ENCODE assay signal across 8 mouse cellular contexts in the genomic region with DNA sequence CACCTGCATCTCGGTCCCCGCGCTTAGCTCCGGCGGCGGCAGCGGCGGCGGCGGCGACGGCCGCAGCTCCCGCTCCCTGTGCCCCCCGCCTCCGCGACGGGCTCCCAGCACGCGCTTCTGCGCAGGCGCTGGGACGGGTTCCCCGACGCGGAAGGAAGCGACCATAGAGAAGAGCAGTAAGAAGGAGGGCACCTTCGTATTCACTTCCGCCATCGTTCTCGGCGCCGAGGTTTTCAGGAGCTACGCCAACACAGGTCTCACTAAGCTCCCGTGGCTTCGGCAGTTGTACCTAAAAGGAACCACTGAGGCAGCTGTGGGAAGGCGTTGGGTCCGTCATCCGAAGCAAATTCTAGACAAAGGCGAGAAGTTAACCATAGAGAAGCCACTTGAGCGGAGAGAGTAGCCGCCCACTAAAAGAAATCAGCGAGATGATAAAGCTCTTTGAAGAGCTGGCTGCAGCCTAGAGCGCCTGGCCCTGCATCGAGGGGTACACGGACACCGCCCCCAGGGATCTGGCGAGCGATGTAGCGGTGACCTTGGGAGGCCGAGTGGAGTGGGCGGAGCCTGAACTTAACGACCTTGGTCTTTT. TPM values are rescaled to one million over a fixed set of nuclear protein-coding genes. Genes with fewer than 3 reads are reported as not detected.
DNase-seq lines count a peak whose midpoint lies in the region; ATAC-seq and TF ChIP-seq lines count a peak whose summit lies in the region.

A gene (minus strand): TSS at position 432 of the 589 bp plus-strand sequence.

- 0 out of 4 replicates have a peak, but pooled peaks cover 0 to 2% of the 10 kb centered on the region in 2 experiments for H3K4me1 ChIP-seq in ES-E14 (ENCODE audit: control insufficient read depth in 2 of 2, insufficient read depth in 2 of 2, low read length in 2 of 2, poor library complexity in 1 of 2)
- peaks cover 7% of the 10 kb centered on the region; the same call in 1 of the 2 replicates for H3K4me1 ChIP-seq in forebrain, embryonic 14.5 days (ENCODE audit: control insufficient read depth, insufficient read depth, low read length)
- peaks cover 6% of the 10 kb centered on the region for H3K4me1 ChIP-seq in lung, adult 2 months (ENCODE audit: control insufficient read depth, insufficient read depth, low read length)

- peak within 1 kb of the TSS; percentile 83 for H3K9ac ChIP-seq in ES-E14 (ENCODE audit: insufficient read depth, low read depth, low read length, poor library complexity, severe bottlenecking)
- peak within 1 kb of the TSS; percentile 99 for H3K9ac ChIP-seq in forebrain, embryonic 14.5 days (ENCODE audit: low read length)

- peak; percentile 85 for DNase-seq in ES-E14 (ENCODE audit: low read depth, low spot score)
- peak; percentile 88 for DNase-seq in cerebellum, adult 11 months
- peak; percentile 97 for DNase-seq in forebrain, embryonic 14.5 days (ENCODE audit: low spot score)
- peak; percentile 91 for DNase-seq in heart, postnatal 14 days
- DNase-seq in layer of hippocampus, adult 18-20 months (ENCODE audit: low spot score in 2 of 2): peak; percentile 88 to 90
- DNase-seq in lung, adult 2 months: peak; percentile 84
- peak; percentile 84 to 89 for DNase-seq in thymus, adult 18-20 months

- H3K4me3 ChIP-seq in ES-E14 (ENCODE audit: insufficient read depth in 1 of 2, low read depth in 1 of 2, low read length in 2 of 2, poor library complexity in 1 of 2, severe bottlenecking in 1 of 2): peak within 1 kb of the TSS; percentile 70 to 99
- peak within 1 kb of the TSS; percentile 93 for H3K4me3 ChIP-seq in forebrain, embryonic 14.5 days (ENCODE audit: low read depth, low read length)
- peak within 1 kb of the TSS; percentile 85 for H3K4me3 ChIP-seq in lung, adult 2 months (replicated peaks; ENCODE audit: extremely low read depth, low read depth, low read length)

- no peaks in the 10 kb centered on the region for H3K27me3 ChIP-seq in forebrain, embryonic 14.5 days (replicated peaks; ENCODE audit: control insufficient read depth, insufficient read depth, low read length)

- in situ Hi-C loops in ES-E14 (cut with MboI; ENCODE audit: low sequenced_read_pairs in 2 of 2, unreplicated experiment in 2 of 2): no loop called here

- peak; percentile 94 for ATAC-seq in forebrain, embryonic 14.5 days
- ATAC-seq in neutrophil, adult 5-6 weeks (ENCODE audit: extremely low read depth, insufficient number of reproducible peaks, low FRiP score, poor library complexity, severe bottlenecking): peak; percentile 67

- H3K27ac ChIP-seq in ES-E14 (ENCODE audit: insufficient read depth, low read depth, low read length, poor library complexity, severe bottlenecking): peak within 1 kb of the TSS; percentile 67; the same call in 1 of the 2 replicates
- H3K27ac ChIP-seq in forebrain, embryonic 14.5 days (ENCODE audit: low read depth, low read length): peak within 1 kb of the TSS; percentile 94

- under 1% methylated on average over 41 of the region's 53 CpGs for WGBS in forebrain, embryonic 14.5 days
- WGBS in lung, adult 2 months: under 1% methylated on average over 53 of the region's 53 CpGs

- H3K4me2 ChIP-seq in forebrain, embryonic 14.5 days (ENCODE audit: low read length): peak within 1 kb of the TSS; percentile 90

- H3K9me3 ChIP-seq in ES-E14 (ENCODE audit: control insufficient read depth, insufficient read depth, low read depth, low read length): no peaks in the 10 kb centered on the region
- H3K9me3 ChIP-seq in forebrain, embryonic 14.5 days (replicated peaks; ENCODE audit: control insufficient read depth, low read length): no peaks in the 10 kb centered on the region

- TF ChIP-seq POLR2A in lung, adult 2 months (IDR thresholded peaks at IDR 0.05; ENCODE audit: borderline replicate concordance, extremely low read depth, low read depth, low read length): peak; percentile 86

- peak; percentile 35; the same call in 1 of the 2 replicates for TF ChIP-seq CTCF in lung, adult 2 months (IDR thresholded peaks at IDR 0.05; ENCODE audit: insufficient read depth, low read length)

- H3K36me3 ChIP-seq in ES-E14 (ENCODE audit: control insufficient read depth, insufficient read depth, low read length, poor library complexity, severe bottlenecking): peaks cover 22% of the 10 kb centered on the region; the same call in 1 of the 2 replicates
- peaks cover 28% of the 10 kb centered on the region for H3K36me3 ChIP-seq in forebrain, embryonic 14.5 days (ENCODE audit: control insufficient read depth, insufficient read depth, low read length)

- intact Hi-C loops in heart, postnatal 14 days (cut with DNase I): loop anchor here (5.0 kb wide), 1 partner anchor 38 kb away; no protein-coding TSS in a partner anchor

TF ChIP-seq in ES-E14, 5 proteins besides CTCF, POLR2A, EP300 and RAD21:
- TF ChIP-seq ZNF384 (IDR thresholded peaks at IDR 0.05; ENCODE audit: low read depth, low read length): no peak
- no peak for TF ChIP-seq ZC3H11A (IDR thresholded peaks at IDR 0.05; ENCODE audit: borderline replicate concordance, low read depth, low read length)
- TF ChIP-seq MAFK (IDR thresholded peaks at IDR 0.05; ENCODE audit: insufficient read depth, low read depth, low read length): no peak
- peak; percentile 77; the same call in 1 of the 2 replicates for TF ChIP-seq HCFC1 (IDR thresholded peaks at IDR 0.05; ENCODE audit: borderline replicate concordance, insufficient read depth, low read length)
- no peak for TF ChIP-seq CHD2 (IDR thresholded peaks at IDR 0.05; ENCODE audit: low read depth, low read length)

RNA-seq across cellular contexts. Expression of the gene that starts here (rescaled TPM):
- total RNA-seq in ES-E14 (2012; rRNA removed): 20.3 and 22.5 TPM in 2 replicates
- 49.2 and 59.5 TPM in 2 replicates for polyA plus RNA-seq in forebrain, embryonic 14.5 days (2014; fragmentation: Nextera tagmentation; extraction: Ambion mirVana)
- total RNA-seq in heart, postnatal 14 days (2021): 10 to 100 TPM; 44.3 to 44.8 TPM
- 10 to 100 TPM; 75.0 to 76.4 TPM for total RNA-seq in layer of hippocampus, adult 18-20 months (2021)
- polyA plus RNA-seq in lung, adult 2 months (2012; rRNA removed): 58.1 and 62.4 TPM in 2 replicates
- 30.0 and 34.0 TPM in 2 replicates for total RNA-seq in neutrophil, adult 5-6 weeks (2017)

Comparison
In these comparisons a context has a peak if more than half of its experiments do, and no peak if none do; other contexts are left out.
1. Peak in every context shown above with its lines: DNase-seq, ATAC-seq, H3K4me3 ChIP-seq and H3K27ac ChIP-seq.